Mouse (Mus musculus): ENCODE data around the gene Ccdc170. TPM values are rescaled to one million over a fixed set of nuclear protein-coding genes. Genes with fewer than 3 reads are reported as not detected.

Ccdc170 gene
- polyA plus RNA-seq (2017; shearing (Covaris generic)), result 0.55 TPM

GRCm38 (mm10) chr10:4482355-4482754 lies at the start of gene Ccdc170:
TSS of gene Ccdc170 (plus strand) at chr10:4482502.

GRCm38 (mm10) chr10:4611386-4612155 lies 129.3 kb downstream of the Ccdc170 start, which contains the start of gene Esr1:
TSS of gene Esr1 (plus strand) at chr10:4611593.

Other genes starting within 250 kb of the Ccdc170 start
- gene Akap12, start 216.1 kb upstream of the Ccdc170 start, polyA plus RNA-seq (2017; shearing (Covaris generic)), result 6.9 TPM
- 46.5 TPM for gene Zbtb2, start 94.4 kb upstream of the Ccdc170 start, polyA plus RNA-seq (2017; shearing (Covaris generic))
- 26.3 TPM for gene Rmnd1, start 50.1 kb upstream of the Ccdc170 start, polyA plus RNA-seq (2017; shearing (Covaris generic))
- gene Armt1, start 50.0 kb upstream of the Ccdc170 start, polyA plus RNA-seq (2017; shearing (Covaris generic)), result 10.8 TPM
- gene Esr1, start 129.1 kb downstream of the Ccdc170 start, polyA plus RNA-seq (2017; shearing (Covaris generic)), result 2.3 TPM